Mouse (Mus musculus): ENCODE measurements around the gene Olfr304. TPM values are rescaled to one million over a fixed set of nuclear protein-coding genes. Genes with fewer than 3 reads are reported as not detected.
"Not testable (repeated sequence)": the region's sequence is repeated elsewhere in the genome, so short reads cannot be mapped to it uniquely, and the experiment has no call there.

The Olfr304 gene
- polyA plus RNA-seq (2021): not detected

GRCm38 (mm10) chr7:86386558-86386957, at the start of gene Olfr304:
TSS of gene Olfr304 (minus strand) at chr7:86386658.
- in situ Hi-C loops (cut with MboI; ENCODE audit: low pct_unique_long_range_greater_than_20kb): no loop called here
- ChIA-PET CTCF (no interaction called here), POLR2A (no interaction called here)
- H3K27me3 ChIP-seq: no peaks in the 10 kb centered on the region
- no peak for TF ChIP-seq CTCF (IDR thresholded peaks at IDR 0.05)
- DNase-seq (ENCODE audit: low read depth, low spot score) (no peak), ATAC-seq (no peak)

- ChIA-PET CTCF (no interaction called here), POLR2A (no interaction called here)
- DNase-seq (ENCODE audit: low read depth, low spot score) (no peak), ATAC-seq (no peak)
- in situ Hi-C loops (cut with MboI; ENCODE audit: low pct_unique_long_range_greater_than_20kb): no loop called here
- no peaks in the 10 kb centered on the region for H3K27me3 ChIP-seq
- no peak for TF ChIP-seq CTCF (IDR thresholded peaks at IDR 0.05)
These were observed 17.1 kb upstream of the Olfr304 start, which contains the start of gene Olfr301 for GRCm38 (mm10) chr7:86403546-86403945. TSS of gene Olfr301 (plus strand) at chr7:86403846.

GRCm38 (mm10) chr7:86397689-86398088, 11.2 kb upstream of the Olfr304 start, which contains the start of gene Olfr303:
TSS of gene Olfr303 (minus strand) at chr7:86397789.
- DNase-seq (ENCODE audit: low read depth, low spot score) (no peak), ATAC-seq (no peak)
- no peaks in the 10 kb centered on the region for H3K27me3 ChIP-seq
- no peak for TF ChIP-seq CTCF (IDR thresholded peaks at IDR 0.05)
- ChIA-PET POLR2A (no interaction called here), CTCF (no interaction called here)
- in situ Hi-C loops (cut with MboI; ENCODE audit: low pct_unique_long_range_greater_than_20kb): no loop called here

- peak; percentile 16 for TF ChIP-seq CTCF (IDR thresholded peaks at IDR 0.05)
- in situ Hi-C loops (cut with MboI; ENCODE audit: low pct_unique_long_range_greater_than_20kb): no loop called here
- ChIA-PET POLR2A (no interaction called here), CTCF (no interaction called here)
- DNase-seq (ENCODE audit: low read depth, low spot score) (no peak), ATAC-seq (no peak)
- H3K27me3 ChIP-seq: no peaks in the 10 kb centered on the region
These were observed 689 bp downstream of the Olfr304 start for GRCm38 (mm10) chr7:86385769-86386168.

GRCm38 (mm10) chr7:86366828-86367227, 19.6 kb downstream of the Olfr304 start, which contains the start of gene Olfr305:
TSS of gene Olfr305 (minus strand) at chr7:86366928.
- no peaks in the 10 kb centered on the region for H3K27me3 ChIP-seq

GRCm38 (mm10) chr7:86346296-86346695, 40.2 kb downstream of the Olfr304 start:
- CTCF ChIA-PET; POLR2A ChIA-PET; ATAC-seq; H3K27me3 ChIP-seq; DNase-seq (ENCODE audit: low read depth, low spot score); in situ Hi-C loops (cut with MboI; ENCODE audit: low pct_unique_long_range_greater_than_20kb): not testable (repeated sequence)

More at GRCm38 (mm10) chr7:86366828-86367227, 19.6 kb downstream of the Olfr304 start, which contains the start of gene Olfr305:
- in situ Hi-C loops (cut with MboI; ENCODE audit: low pct_unique_long_range_greater_than_20kb): no loop called here
- TF ChIP-seq CTCF (IDR thresholded peaks at IDR 0.05): no peak
- ATAC-seq (no peak), DNase-seq (ENCODE audit: low read depth, low spot score) (no peak)
- CTCF ChIA-PET: no interaction called here
- POLR2A ChIA-PET: no interaction called here

- H3K27me3 ChIP-seq: no peaks in the 10 kb centered on the region
- in situ Hi-C loops (cut with MboI; ENCODE audit: low pct_unique_long_range_greater_than_20kb): no loop called here
- no peak for ATAC-seq
- TF ChIP-seq CTCF (IDR thresholded peaks at IDR 0.05): no peak
- ChIA-PET POLR2A (no interaction called here), CTCF (no interaction called here)
- DNase-seq (ENCODE audit: low read depth, low spot score): no peak
These were observed 42.2 kb downstream of the Olfr304 start for GRCm38 (mm10) chr7:86344253-86344652.

GRCm38 (mm10) chr7:86342881-86343565, 43.4 kb downstream of the Olfr304 start:
- DNase-seq (ENCODE audit: low read depth, low spot score) (no peak), ATAC-seq (no peak)
- no peak for TF ChIP-seq CTCF (IDR thresholded peaks at IDR 0.05)
- ChIA-PET POLR2A (no interaction called here), CTCF (no interaction called here)
- in situ Hi-C loops (cut with MboI; ENCODE audit: low pct_unique_long_range_greater_than_20kb): no loop called here
- no peaks in the 10 kb centered on the region for H3K27me3 ChIP-seq

GRCm38 (mm10) chr7:86337486-86337885, 49.0 kb downstream of the Olfr304 start, which contains the start of gene Olfr307:
TSS of gene Olfr307 (minus strand) at chr7:86337586.
- in situ Hi-C loops (cut with MboI; ENCODE audit: low pct_unique_long_range_greater_than_20kb): no loop called here
- DNase-seq (ENCODE audit: low read depth, low spot score) (no peak), ATAC-seq (no peak)
- POLR2A ChIA-PET: no interaction called here
- H3K27me3 ChIP-seq: no peaks in the 10 kb centered on the region
- no peak for TF ChIP-seq CTCF (IDR thresholded peaks at IDR 0.05)
- CTCF ChIA-PET: no interaction called here

Other genes starting within 250 kb of the Olfr304 start
- not detected for gene Vmn2r75, start 214.9 kb downstream of the Olfr304 start, polyA plus RNA-seq (2021)
- gene Vmn2r76, start 140.3 kb downstream of the Olfr304 start, polyA plus RNA-seq (2021): under 0.01 TPM
- not detected for gene Olfr310, start 109.5 kb downstream of the Olfr304 start, polyA plus RNA-seq (2021)
- gene Olfr309, start 73.0 kb downstream of the Olfr304 start, polyA plus RNA-seq (2021): not detected
- gene Olfr308, start 61.0 kb downstream of the Olfr304 start, polyA plus RNA-seq (2021): not detected
- not detected for gene Olfr307, start 49.1 kb downstream of the Olfr304 start, polyA plus RNA-seq (2021)
- not detected for gene Olfr305, start 19.7 kb downstream of the Olfr304 start, polyA plus RNA-seq (2021)
- gene Olfr303, start 11.1 kb upstream of the Olfr304 start, polyA plus RNA-seq (2021): not detected
- gene Olfr301, start 17.2 kb upstream of the Olfr304 start, polyA plus RNA-seq (2021): not detected
- not detected for gene Olfr299, start 73.3 kb upstream of the Olfr304 start, polyA plus RNA-seq (2021)
- not detected for gene Olfr298, start 105.8 kb upstream of the Olfr304 start, polyA plus RNA-seq (2021)
- gene Olfr297, start 133.3 kb upstream of the Olfr304 start, polyA plus RNA-seq (2021): not detected
- gene Olfr295, start 197.2 kb upstream of the Olfr304 start, polyA plus RNA-seq (2021): not detected
- not detected for gene Olfr294, start 230.0 kb upstream of the Olfr304 start, polyA plus RNA-seq (2021)

Data from Patski (cell line).